Mouse (Mus musculus): ENCODE measurements around the gene Cox17. TPM values are rescaled to one million over a fixed set of nuclear protein-coding genes. Genes with fewer than 3 reads are reported as not detected.

The Cox17 gene
- polyA plus RNA-seq, 1 experiment = 53.2 TPM

- no peak for TF ChIP-seq POLR2A (IDR thresholded peaks at IDR 0.05; ENCODE audit: control insufficient read depth, low read depth, low read length)
- no peak for TF ChIP-seq CTCF (IDR thresholded peaks at IDR 0.05; ENCODE audit: control insufficient read depth, insufficient read depth, insufficient replicate concordance, low read depth, low read length)
- Histone ChIP-seq H3K4me1 (ENCODE audit: control insufficient read depth, insufficient read depth, low read length) (peaks cover 10% of the 10 kb centered on the region), H3K36me3 (ENCODE audit: control insufficient read depth, insufficient read depth, low read length) (no peaks in the 10 kb centered on the region), H3K4me3 (ENCODE audit: control insufficient read depth, low read depth, low read length) (no peak overlapping the region), H3K27me3 (ENCODE audit: control insufficient read depth, insufficient read depth, low read length) (no peaks in the 10 kb centered on the region), H3K27ac (ENCODE audit: control insufficient read depth, insufficient read depth, low read depth, low read length) (no peak overlapping the region)
Measured at GRCm38 (mm10) chr16:38363657-38364056, 16.9 kb downstream of the Cox17 start.

- Histone ChIP-seq H3K27ac (ENCODE audit: control insufficient read depth, insufficient read depth, low read depth, low read length) (no peak overlapping the region), H3K4me3 (ENCODE audit: control insufficient read depth, low read depth, low read length) (no peak overlapping the region), H3K4me1 (ENCODE audit: control insufficient read depth, insufficient read depth, low read length) (peaks cover 10% of the 10 kb centered on the region), H3K27me3 (ENCODE audit: control insufficient read depth, insufficient read depth, low read length) (no peaks in the 10 kb centered on the region), H3K36me3 (ENCODE audit: control insufficient read depth, insufficient read depth, low read length) (no peaks in the 10 kb centered on the region)
- TF ChIP-seq POLR2A (IDR thresholded peaks at IDR 0.05; ENCODE audit: control insufficient read depth, low read depth, low read length) = no peak
- TF ChIP-seq CTCF (IDR thresholded peaks at IDR 0.05; ENCODE audit: control insufficient read depth, insufficient read depth, insufficient replicate concordance, low read depth, low read length) = no peak
Measured at GRCm38 (mm10) chr16:38365390-38365789, 18.6 kb downstream of the Cox17 start.

- TF ChIP-seq CTCF (IDR thresholded peaks at IDR 0.05; ENCODE audit: control insufficient read depth, insufficient read depth, insufficient replicate concordance, low read depth, low read length) (no peak), POLR2A (IDR thresholded peaks at IDR 0.05; ENCODE audit: control insufficient read depth, low read depth, low read length) (no peak)
- H3K27ac ChIP-seq (ENCODE audit: control insufficient read depth, insufficient read depth, low read depth, low read length) = no peak overlapping the region
- no peak overlapping the region for H3K4me3 ChIP-seq (ENCODE audit: control insufficient read depth, low read depth, low read length)
- H3K27me3 ChIP-seq (ENCODE audit: control insufficient read depth, insufficient read depth, low read length) = no peaks in the 10 kb centered on the region
- peaks cover 10% of the 10 kb centered on the region for H3K4me1 ChIP-seq (ENCODE audit: control insufficient read depth, insufficient read depth, low read length)
- H3K36me3 ChIP-seq (ENCODE audit: control insufficient read depth, insufficient read depth, low read length) = no peaks in the 10 kb centered on the region
Measured at GRCm38 (mm10) chr16:38366231-38366630, 19.4 kb downstream of the Cox17 start.

DNA sequence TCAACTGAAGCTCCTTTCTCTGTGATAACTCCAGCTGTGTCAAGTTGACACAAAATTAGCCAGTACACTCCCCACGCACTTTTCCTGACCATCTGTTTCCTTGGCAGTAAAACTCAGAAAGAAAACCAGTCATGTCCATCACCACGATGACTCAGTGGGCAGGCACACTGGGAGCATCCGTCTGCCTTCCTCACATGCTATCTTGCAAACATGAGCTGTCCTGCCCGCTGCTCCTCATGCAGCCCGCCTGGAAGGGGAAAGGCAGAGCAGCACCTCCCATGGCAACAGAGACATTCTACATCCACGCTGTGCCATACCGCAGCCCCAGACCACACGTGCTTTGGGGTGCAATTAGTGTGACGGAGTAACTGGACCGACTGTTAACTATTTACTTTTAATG, 21.5 kb downstream of the Cox17 start:
- TF ChIP-seq CTCF (IDR thresholded peaks at IDR 0.05; ENCODE audit: control insufficient read depth, insufficient read depth, insufficient replicate concordance, low read depth, low read length) = no peak
- no peak for TF ChIP-seq POLR2A (IDR thresholded peaks at IDR 0.05; ENCODE audit: control insufficient read depth, low read depth, low read length)
- no peak overlapping the region for H3K4me3 ChIP-seq (ENCODE audit: control insufficient read depth, low read depth, low read length)
- no peak overlapping the region for H3K27ac ChIP-seq (ENCODE audit: control insufficient read depth, insufficient read depth, low read depth, low read length)
- no peaks in the 10 kb centered on the region for H3K36me3 ChIP-seq (ENCODE audit: control insufficient read depth, insufficient read depth, low read length)
- no peaks in the 10 kb centered on the region for H3K27me3 ChIP-seq (ENCODE audit: control insufficient read depth, insufficient read depth, low read length)
- H3K4me1 ChIP-seq (ENCODE audit: control insufficient read depth, insufficient read depth, low read length) = peaks cover under 1% of the 10 kb centered on the region; the same call in 1 of the 2 replicates

DNA sequence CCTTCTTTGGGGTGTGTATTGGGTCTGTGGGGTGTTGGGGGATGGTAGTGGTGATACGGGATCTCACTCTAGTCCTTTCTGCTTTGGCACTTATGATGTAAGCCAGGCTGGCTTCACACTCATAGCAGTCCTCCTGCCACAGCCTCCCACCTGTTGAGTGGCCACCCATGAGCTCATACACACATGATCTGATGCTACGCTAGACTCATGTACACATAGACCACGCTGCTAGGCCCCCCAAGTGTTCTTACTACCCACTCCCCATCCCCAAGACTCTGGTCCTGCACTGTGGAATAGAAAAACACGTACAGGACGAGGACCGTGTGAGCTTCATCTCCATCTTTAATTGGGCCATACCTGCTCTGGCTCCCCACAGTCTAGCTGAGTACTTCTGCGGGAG, 22.2 kb downstream of the Cox17 start:
- Histone ChIP-seq H3K27ac (ENCODE audit: control insufficient read depth, insufficient read depth, low read depth, low read length) (no peak overlapping the region), H3K36me3 (ENCODE audit: control insufficient read depth, insufficient read depth, low read length) (no peaks in the 10 kb centered on the region), H3K4me3 (ENCODE audit: control insufficient read depth, low read depth, low read length) (no peak overlapping the region), H3K4me1 (ENCODE audit: control insufficient read depth, insufficient read depth, low read length) (peaks cover 8% of the 10 kb centered on the region), H3K27me3 (ENCODE audit: control insufficient read depth, insufficient read depth, low read length) (no peaks in the 10 kb centered on the region)
- no peak for TF ChIP-seq POLR2A (IDR thresholded peaks at IDR 0.05; ENCODE audit: control insufficient read depth, low read depth, low read length)
- TF ChIP-seq CTCF (IDR thresholded peaks at IDR 0.05; ENCODE audit: control insufficient read depth, insufficient read depth, insufficient replicate concordance, low read depth, low read length) = no peak

DNA sequence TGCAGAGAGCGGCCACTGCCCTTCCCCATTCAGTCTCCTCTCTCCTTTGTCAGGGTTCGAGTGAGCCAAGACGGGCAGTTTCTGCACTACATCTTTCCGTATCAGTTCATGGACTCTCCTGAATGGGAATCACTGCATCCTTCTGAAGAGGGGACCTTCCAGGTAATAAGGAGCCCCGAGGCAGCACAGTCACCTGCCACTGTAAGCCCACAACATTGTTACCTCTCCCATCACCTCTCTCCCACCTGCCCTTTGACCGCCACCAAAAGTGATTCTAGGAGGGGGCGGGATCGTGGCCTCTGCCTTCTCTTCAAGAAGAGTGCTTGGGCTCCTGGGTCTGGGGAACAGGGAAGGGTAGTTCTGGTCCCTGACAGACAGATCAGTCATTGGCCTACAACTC, 22.6 kb downstream of the Cox17 start:
- no peaks in the 10 kb centered on the region for H3K27me3 ChIP-seq (ENCODE audit: control insufficient read depth, insufficient read depth, low read length)
- no peak for TF ChIP-seq CTCF (IDR thresholded peaks at IDR 0.05; ENCODE audit: control insufficient read depth, insufficient read depth, insufficient replicate concordance, low read depth, low read length)
- no peak for TF ChIP-seq POLR2A (IDR thresholded peaks at IDR 0.05; ENCODE audit: control insufficient read depth, low read depth, low read length)
- no peak overlapping the region for H3K4me3 ChIP-seq (ENCODE audit: control insufficient read depth, low read depth, low read length)
- H3K36me3 ChIP-seq (ENCODE audit: control insufficient read depth, insufficient read depth, low read length) = no peaks in the 10 kb centered on the region
- H3K4me1 ChIP-seq (ENCODE audit: control insufficient read depth, insufficient read depth, low read length) = peaks cover 9% of the 10 kb centered on the region
- no peak overlapping the region for H3K27ac ChIP-seq (ENCODE audit: control insufficient read depth, insufficient read depth, low read depth, low read length)

DNA sequence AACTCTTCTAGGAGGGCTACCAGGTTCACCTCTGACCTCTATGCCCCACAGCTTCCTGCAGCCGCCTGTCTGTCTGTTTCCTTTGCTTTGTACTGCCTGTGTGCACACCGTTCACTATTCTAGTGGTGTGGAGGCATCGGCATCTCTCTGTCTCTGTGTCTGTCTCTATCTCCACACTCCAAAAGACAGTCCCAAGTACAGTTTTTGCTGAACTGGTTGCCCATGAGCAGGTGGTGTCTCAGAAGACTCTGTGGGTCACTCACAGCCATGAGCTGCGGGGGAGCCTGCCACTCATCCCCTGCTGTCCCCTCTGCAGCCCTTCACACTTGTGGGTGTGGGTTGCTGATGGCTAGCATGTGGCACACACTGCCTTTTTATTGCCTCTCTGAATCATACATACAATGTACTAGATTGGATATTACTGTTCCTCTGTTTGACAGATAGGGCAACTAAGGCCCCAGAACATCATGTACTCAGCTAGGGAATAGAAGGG, 23.2 kb downstream of the Cox17 start:
- Histone ChIP-seq H3K27me3 (ENCODE audit: control insufficient read depth, insufficient read depth, low read length) (no peaks in the 10 kb centered on the region), H3K4me3 (ENCODE audit: control insufficient read depth, low read depth, low read length) (no peak overlapping the region), H3K4me1 (ENCODE audit: control insufficient read depth, insufficient read depth, low read length) (peaks cover 12% of the 10 kb centered on the region), H3K36me3 (ENCODE audit: control insufficient read depth, insufficient read depth, low read length) (no peaks in the 10 kb centered on the region), H3K27ac (ENCODE audit: control insufficient read depth, insufficient read depth, low read depth, low read length) (no peak overlapping the region)
- TF ChIP-seq CTCF (IDR thresholded peaks at IDR 0.05; ENCODE audit: control insufficient read depth, insufficient read depth, insufficient replicate concordance, low read depth, low read length) (no peak), POLR2A (IDR thresholded peaks at IDR 0.05; ENCODE audit: control insufficient read depth, low read depth, low read length) (no peak)

Measured in testis, adult 2 months (tissue).